In the genomic region with DNA sequence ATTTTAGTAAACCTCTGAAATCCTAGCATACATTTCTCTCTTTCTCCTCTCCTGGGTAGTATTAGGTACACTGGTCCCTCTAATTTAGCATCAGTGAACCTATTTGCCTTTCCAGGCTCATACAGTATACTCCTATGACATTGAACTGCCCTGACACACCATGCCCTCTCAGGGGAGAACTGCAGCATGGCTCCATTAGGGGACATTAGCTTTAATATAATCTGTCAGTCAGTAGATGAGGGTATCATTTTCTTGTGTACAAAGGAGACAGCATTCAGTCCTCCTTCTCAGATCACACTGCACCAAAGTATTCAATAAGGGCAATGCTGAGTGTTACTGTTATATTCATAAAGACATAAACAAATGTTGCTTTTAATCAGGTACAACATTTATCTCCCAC, we compare ENCODE assay signal across 25 mouse cellular contexts.
DNase-seq lines count a peak whose midpoint lies in the region; ATAC-seq and TF ChIP-seq lines count a peak whose summit lies in the region.
"Had no signal": no experiment of that assay in that cellular context is flagged by ENCODE, and none has a peak within 500 bp of the region (broad histone marks: within the 10 kb centered on the region; RNA-seq: fewer than 3 reads in every experiment).

No protein-coding gene starts in this region.

- ATAC-seq in hindbrain, embryonic 11.5 days (ENCODE audit: low FRiP score) = peak; percentile 72
- ATAC-seq in hindbrain, postnatal 0 days = no peak
- peak; percentile 77 for ATAC-seq in midbrain, embryonic 13.5 days
- no peak for ATAC-seq in midbrain, embryonic 16.5 days
- peak; percentile 29; the same call in 1 of the 2 replicates for ATAC-seq in forebrain, embryonic 14.5 days
- ATAC-seq in midbrain, embryonic 14.5 days (ENCODE audit: low FRiP score, low TSS enrichment) = peak; percentile 35; the same call in 1 of the 2 replicates
- ATAC-seq: CD4-positive, CD25-positive, alpha-beta regulatory T cell, adult 4 months; liver, embryonic 12.5 days; liver, postnatal 0 days had no signal

- H3K4me3 ChIP-seq in hindbrain, embryonic 11.5 days (ENCODE audit: low read depth, low read length) = no peak overlapping the region
- H3K4me3 ChIP-seq in hindbrain, postnatal 0 days (ENCODE audit: low read length) = no peak overlapping the region
- H3K4me3 ChIP-seq in midbrain, embryonic 13.5 days (replicated peaks) = no peak overlapping the region
- no peak overlapping the region for H3K4me3 ChIP-seq in midbrain, embryonic 16.5 days (ENCODE audit: low read depth, low read length)
- H3K4me3 ChIP-seq in forebrain, embryonic 14.5 days (ENCODE audit: low read depth, low read length) = no peak overlapping the region
- H3K4me3 ChIP-seq in midbrain, embryonic 14.5 days (replicated peaks; ENCODE audit: low read depth, low read length) = no peak overlapping the region
- H3K4me3 ChIP-seq: gastrocnemius, adult 2 months; heart, embryonic 13.5 days; kidney, embryonic 15.5 days; limb, embryonic 13.5 days; liver, embryonic 12.5 days; megakaryocyte, embryonic 14.5 days had no signal

- no peaks in the 10 kb centered on the region for H3K9me3 ChIP-seq in hindbrain, embryonic 11.5 days (ENCODE audit: control insufficient read depth, low read length)
- 0 out of 2 replicates have a peak, but pooled peaks cover 4% of the 10 kb centered on the region for H3K9me3 ChIP-seq in hindbrain, postnatal 0 days (ENCODE audit: low read length)
- no peaks in the 10 kb centered on the region for H3K9me3 ChIP-seq in midbrain, embryonic 13.5 days
- H3K9me3 ChIP-seq in midbrain, embryonic 16.5 days (replicated peaks; ENCODE audit: control insufficient read depth, low read length, poor library complexity, severe bottlenecking) = no peaks in the 10 kb centered on the region
- H3K9me3 ChIP-seq in forebrain, embryonic 14.5 days (replicated peaks; ENCODE audit: control insufficient read depth, low read length) = no peaks in the 10 kb centered on the region
- H3K9me3 ChIP-seq in midbrain, embryonic 14.5 days (ENCODE audit: control insufficient read depth, low read length) = 0 out of 2 replicates have a peak, but pooled peaks cover 3% of the 10 kb centered on the region
- H3K9me3 ChIP-seq: heart, embryonic 13.5 days; kidney, embryonic 15.5 days; limb, embryonic 13.5 days; liver, embryonic 12.5 days; megakaryocyte, embryonic 14.5 days had no signal

- TF ChIP-seq CTCF in hindbrain, postnatal 0 days (IDR thresholded peaks at IDR 0.05; ENCODE audit: low read depth) = no peak

- H3K4me1 ChIP-seq in hindbrain, embryonic 11.5 days (replicated peaks; ENCODE audit: control insufficient read depth, insufficient read depth, low read length) = no peaks in the 10 kb centered on the region
- no peaks in the 10 kb centered on the region for H3K4me1 ChIP-seq in hindbrain, postnatal 0 days (ENCODE audit: insufficient read depth, low read length)
- peaks cover 10% of the 10 kb centered on the region for H3K4me1 ChIP-seq in midbrain, embryonic 13.5 days (replicated peaks)
- H3K4me1 ChIP-seq in midbrain, embryonic 16.5 days (ENCODE audit: control insufficient read depth, insufficient read depth, low read length) = no peaks in the 10 kb centered on the region
- H3K4me1 ChIP-seq in forebrain, embryonic 14.5 days (ENCODE audit: control insufficient read depth, insufficient read depth, low read length) = no peaks in the 10 kb centered on the region
- H3K4me1 ChIP-seq in midbrain, embryonic 14.5 days (ENCODE audit: control insufficient read depth, insufficient read depth, low read length) = peaks cover 8% of the 10 kb centered on the region
- H3K4me1 ChIP-seq: heart, embryonic 13.5 days; kidney, embryonic 15.5 days; limb, embryonic 13.5 days; liver, embryonic 12.5 days; megakaryocyte, embryonic 14.5 days had no signal

- no peak overlapping the region for H3K27ac ChIP-seq in hindbrain, embryonic 11.5 days (ENCODE audit: low read depth, low read length)
- H3K27ac ChIP-seq in hindbrain, postnatal 0 days = no peak overlapping the region
- H3K27ac ChIP-seq in midbrain, embryonic 13.5 days = no peak overlapping the region
- H3K27ac ChIP-seq in midbrain, embryonic 16.5 days (ENCODE audit: low read length) = no peak overlapping the region
- H3K27ac ChIP-seq in forebrain, embryonic 14.5 days (ENCODE audit: low read depth, low read length) = no peak overlapping the region
- no peak overlapping the region for H3K27ac ChIP-seq in midbrain, embryonic 14.5 days (replicated peaks; ENCODE audit: low read depth, low read length)
- H3K27ac ChIP-seq: gastrocnemius, adult 2 months; heart, embryonic 13.5 days; kidney, embryonic 15.5 days; limb, embryonic 13.5 days; liver, embryonic 12.5 days had no signal

- DNase-seq in hindbrain, embryonic 11.5 days (ENCODE audit: low spot score) = no peak
- DNase-seq in hindbrain, postnatal 0 days (ENCODE audit: low spot score) = no peak
- DNase-seq in forebrain, embryonic 14.5 days (ENCODE audit: low spot score) = no peak
- DNase-seq in midbrain, embryonic 14.5 days = peak; percentile 8
- no peak for DNase-seq in layer of hippocampus, postnatal 10 days (ENCODE audit: low spot score in 2 of 2)
- DNase-seq: adrenal gland, postnatal 14 days; cerebellum, adult 11-12 months; cerebellum, postnatal 10 days; gastrocnemius, adult 2 months; gastrocnemius, postnatal 36 days; heart, postnatal 10 days; kidney, adult 18-20 months; kidney, postnatal 25 days; liver, postnatal 0 days; lung, postnatal 36 days; thymus, adult 2 months; thymus, postnatal 36 days had no signal

- no peak overlapping the region for H3K9ac ChIP-seq in hindbrain, embryonic 11.5 days (ENCODE audit: low read depth, low read length)
- H3K9ac ChIP-seq in hindbrain, postnatal 0 days (replicated peaks; ENCODE audit: low read length) = no peak overlapping the region
- H3K9ac ChIP-seq in midbrain, embryonic 13.5 days (replicated peaks) = no peak overlapping the region
- H3K9ac ChIP-seq in midbrain, embryonic 16.5 days (ENCODE audit: low read depth, low read length) = no peak overlapping the region
- no peak overlapping the region for H3K9ac ChIP-seq in forebrain, embryonic 14.5 days (ENCODE audit: low read length)
- no peak overlapping the region for H3K9ac ChIP-seq in midbrain, embryonic 14.5 days (replicated peaks; ENCODE audit: low read length)
- H3K9ac ChIP-seq: heart, embryonic 13.5 days; kidney, embryonic 15.5 days; limb, embryonic 13.5 days; liver, embryonic 12.5 days; liver, postnatal 0 days had no signal

- no peaks in the 10 kb centered on the region for H3K27me3 ChIP-seq in hindbrain, embryonic 11.5 days (ENCODE audit: control insufficient read depth, insufficient read depth, low read length)
- H3K27me3 ChIP-seq in hindbrain, postnatal 0 days (ENCODE audit: insufficient read depth, low read length) = no peaks in the 10 kb centered on the region
- no peaks in the 10 kb centered on the region for H3K27me3 ChIP-seq in midbrain, embryonic 13.5 days
- H3K27me3 ChIP-seq in midbrain, embryonic 16.5 days (ENCODE audit: control insufficient read depth, insufficient read depth, low read depth, low read length) = no peaks in the 10 kb centered on the region
- no peaks in the 10 kb centered on the region for H3K27me3 ChIP-seq in forebrain, embryonic 14.5 days (replicated peaks; ENCODE audit: control insufficient read depth, insufficient read depth, low read length)
- no peaks in the 10 kb centered on the region for H3K27me3 ChIP-seq in midbrain, embryonic 14.5 days (ENCODE audit: control insufficient read depth, insufficient read depth, low read length)
- H3K27me3 ChIP-seq: heart, embryonic 13.5 days; kidney, embryonic 15.5 days; limb, embryonic 13.5 days; liver, embryonic 12.5 days; megakaryocyte, embryonic 14.5 days had no signal

- H3K4me2 ChIP-seq in hindbrain, embryonic 11.5 days (replicated peaks; ENCODE audit: low read depth, low read length) = no peak overlapping the region
- no peak overlapping the region for H3K4me2 ChIP-seq in hindbrain, postnatal 0 days (ENCODE audit: low read depth, low read length)
- H3K4me2 ChIP-seq in midbrain, embryonic 13.5 days (replicated peaks) = no peak overlapping the region
- H3K4me2 ChIP-seq in midbrain, embryonic 16.5 days (ENCODE audit: low read length) = no peak overlapping the region
- no peak overlapping the region for H3K4me2 ChIP-seq in forebrain, embryonic 14.5 days (ENCODE audit: low read length)
- no peak overlapping the region for H3K4me2 ChIP-seq in midbrain, embryonic 14.5 days (ENCODE audit: low read length)
- H3K4me2 ChIP-seq: heart, embryonic 13.5 days; kidney, embryonic 15.5 days; limb, embryonic 13.5 days; liver, embryonic 12.5 days had no signal

- H3K36me3 ChIP-seq in hindbrain, embryonic 11.5 days (ENCODE audit: control insufficient read depth, insufficient read depth, low read length) = no peaks in the 10 kb centered on the region
- H3K36me3 ChIP-seq in hindbrain, postnatal 0 days (ENCODE audit: insufficient read depth, low read length) = no peaks in the 10 kb centered on the region
- no peaks in the 10 kb centered on the region for H3K36me3 ChIP-seq in midbrain, embryonic 13.5 days
- no peaks in the 10 kb centered on the region for H3K36me3 ChIP-seq in midbrain, embryonic 16.5 days (ENCODE audit: control insufficient read depth, insufficient read depth, low read length)
- no peaks in the 10 kb centered on the region for H3K36me3 ChIP-seq in forebrain, embryonic 14.5 days (ENCODE audit: control insufficient read depth, insufficient read depth, low read length)
- H3K36me3 ChIP-seq in midbrain, embryonic 14.5 days (ENCODE audit: control insufficient read depth, insufficient read depth, low read length) = no peaks in the 10 kb centered on the region
- H3K36me3 ChIP-seq: heart, embryonic 13.5 days; kidney, embryonic 15.5 days; limb, embryonic 13.5 days; liver, embryonic 12.5 days had no signal

Comparison
In these comparisons a context has a peak if more than half of its experiments do, and no peak if none do; other contexts are left out.
1. ATAC-seq: peak in hindbrain, embryonic 11.5 days (single experiment), midbrain, embryonic 13.5 days (single experiment), forebrain, embryonic 14.5 days (single experiment) and midbrain, embryonic 14.5 days (single experiment); none in hindbrain, postnatal 0 days (single experiment) and midbrain, embryonic 16.5 days (single experiment).